Mouse (Mus musculus): Measurements from ENCODE around the gene Atp1b1. TPM values are rescaled to one million over a fixed set of nuclear protein-coding genes. Genes with fewer than 3 reads are reported as not detected.

Atp1b1 gene
- total and polyA plus RNA-seq, 3 experiments, result 0.23 to 0.43 TPM; not detected in 1

DNA sequence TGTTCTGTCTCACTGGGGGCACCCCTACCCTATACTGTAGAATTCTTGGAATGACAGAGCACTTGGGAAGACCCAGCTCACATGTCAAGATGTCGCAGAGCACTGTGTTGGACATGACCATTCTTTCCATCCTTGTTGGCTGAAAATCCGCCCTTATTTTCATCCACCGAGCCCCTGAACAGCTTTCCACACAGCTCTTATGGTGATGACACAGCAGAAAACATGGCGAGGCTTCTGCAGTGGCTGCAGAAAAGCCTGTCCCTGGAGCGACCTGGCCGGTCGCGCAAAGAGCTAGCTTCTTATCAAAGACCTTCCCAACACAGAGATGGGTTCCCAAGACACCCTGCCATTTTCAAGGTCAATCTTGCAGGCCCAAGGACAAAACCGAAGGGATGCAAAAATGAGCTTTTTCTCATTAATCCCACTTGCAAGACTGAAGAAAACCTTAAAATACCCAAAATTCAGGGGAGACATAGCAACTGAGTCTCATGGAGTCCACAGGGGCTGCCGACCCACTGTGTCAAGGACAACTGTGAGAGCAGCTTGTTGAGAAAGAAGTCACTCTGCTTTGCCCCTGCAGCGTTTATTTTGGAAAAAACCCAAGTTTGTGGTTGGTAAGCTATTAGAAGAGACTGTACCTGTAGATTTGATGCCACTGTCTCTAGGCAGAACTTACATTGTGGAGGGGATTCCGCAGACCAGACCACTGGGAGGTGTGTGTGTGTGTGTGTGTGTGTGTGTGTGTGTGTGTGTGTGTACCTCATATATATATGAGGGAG, 1.2 kb upstream of the Atp1b1 start:
- no peak for TF ChIP-seq POLR2AphosphoS2 (IDR thresholded peaks at IDR 0.05; ENCODE audit: low read length)
- TF ChIP-seq CHD1 (IDR thresholded peaks at IDR 0.05; ENCODE audit: low read depth, low read length), result no peak
- no peak for TF ChIP-seq CTCF (IDR thresholded peaks at IDR 0.05 in 2 of 3, conservative IDR thresholded peaks at IDR 0.05 in 1 of 3; ENCODE audit: control insufficient read depth in 1 of 3, insufficient read depth in 1 of 3, low read depth in 2 of 3, low read length in 3 of 3, poor library complexity in 1 of 3, severe bottlenecking in 1 of 3)
- no peak for TF ChIP-seq ZMIZ1 (IDR thresholded peaks at IDR 0.05; ENCODE audit: low read depth, low read length)
- TF ChIP-seq POLR2AphosphoS5 (IDR thresholded peaks at IDR 0.05; ENCODE audit: borderline replicate concordance, low read depth, low read length), result no peak
- TF ChIP-seq NELFE (IDR thresholded peaks at IDR 0.05; ENCODE audit: low read depth, low read length), result no peak
- no peak for TF ChIP-seq SIN3A (IDR thresholded peaks at IDR 0.05; ENCODE audit: low read length)
- TF ChIP-seq ZC3H11A (IDR thresholded peaks at IDR 0.05; ENCODE audit: low read depth, low read length), result no peak
- TF ChIP-seq KAT2A (conservative IDR thresholded peaks at IDR 0.05; ENCODE audit: low read depth, low read length), result no peak
- TF ChIP-seq SMC3 (IDR thresholded peaks at IDR 0.05; ENCODE audit: low read depth, low read length), result no peak
- no peak for TF ChIP-seq GABPA (IDR thresholded peaks at IDR 0.05; ENCODE audit: low read depth, low read length)
- TF ChIP-seq RAD21 (IDR thresholded peaks at IDR 0.05; ENCODE audit: low read depth, low read length), result no peak
- no peak for TF ChIP-seq UBTF (IDR thresholded peaks at IDR 0.05; ENCODE audit: borderline replicate concordance, insufficient read depth, low read depth, low read length)
- no peak for TF ChIP-seq BHLHE40 (IDR thresholded peaks at IDR 0.05; ENCODE audit: borderline replicate concordance, low read depth, low read length)
- TF ChIP-seq MAX (IDR thresholded peaks at IDR 0.05; ENCODE audit: low read length), result no peak
- TF ChIP-seq ELF1 (IDR thresholded peaks at IDR 0.05; ENCODE audit: low read depth, low read length), result no peak
- TF ChIP-seq E2F4 (IDR thresholded peaks at IDR 0.05; ENCODE audit: borderline replicate concordance, low read depth, low read length), result no peak
- no peak overlapping the region for H3K9ac ChIP-seq (ENCODE audit: control insufficient read depth, low read depth, low read length, poor library complexity, severe bottlenecking)
- DNase-seq (ENCODE audit: low read depth, low spot score), result no peak
- H3K4me3 ChIP-seq (ENCODE audit: control insufficient read depth in 1 of 2, insufficient read depth in 1 of 2, low read depth in 2 of 2, low read length in 2 of 2), result no peak overlapping the region
- H3K27me3 ChIP-seq (ENCODE audit: control insufficient read depth in 1 of 2, insufficient read depth in 2 of 2, low read length in 2 of 2), result no peaks in the 10 kb centered on the region
- H3K27ac ChIP-seq (ENCODE audit: control insufficient read depth, low read depth, low read length), result no peak overlapping the region
- no peaks in the 10 kb centered on the region for H3K36me3 ChIP-seq (ENCODE audit: control insufficient read depth in 1 of 2, insufficient read depth in 2 of 2, low read length in 2 of 2)
- no peaks in the 10 kb centered on the region for H3K79me2 ChIP-seq (ENCODE audit: control insufficient read depth, insufficient read depth, low read length, poor library complexity)
- H3K4me1 ChIP-seq (ENCODE audit: control insufficient read depth in 1 of 2, insufficient read depth in 2 of 2, low read length in 2 of 2), result no peaks in the 10 kb centered on the region
- no peaks in the 10 kb centered on the region for H3K9me3 ChIP-seq (replicated peaks; ENCODE audit: insufficient read depth, low read length)

DNA sequence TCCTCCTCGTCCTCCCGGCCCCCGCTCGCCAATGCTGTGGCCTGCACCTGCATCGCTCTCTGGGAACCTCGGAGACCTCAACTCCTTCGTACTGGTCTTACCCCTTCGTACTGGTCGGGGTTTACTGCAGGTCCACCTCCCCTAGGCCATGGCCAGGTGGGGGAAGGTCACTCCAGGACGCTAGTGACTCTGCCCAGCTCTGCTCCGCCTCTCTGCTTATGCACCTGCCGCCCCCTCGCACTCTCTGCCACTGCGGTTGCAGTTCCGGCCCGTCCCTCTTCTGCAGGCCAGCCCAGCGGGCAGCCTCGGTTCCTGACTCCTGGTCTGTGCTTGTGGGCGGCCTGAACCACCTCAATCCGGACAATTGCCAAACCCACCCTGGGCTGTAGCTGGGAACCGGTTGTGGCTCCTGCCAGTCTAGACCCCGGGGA, 481 bp upstream of the Atp1b1 start:
- no peak overlapping the region for H3K4me3 ChIP-seq (ENCODE audit: control insufficient read depth in 1 of 2, insufficient read depth in 1 of 2, low read depth in 2 of 2, low read length in 2 of 2)
- no peaks in the 10 kb centered on the region for H3K79me2 ChIP-seq (ENCODE audit: control insufficient read depth, insufficient read depth, low read length, poor library complexity)
- no peak overlapping the region for H3K27ac ChIP-seq (ENCODE audit: control insufficient read depth, low read depth, low read length)
- H3K4me1 ChIP-seq (ENCODE audit: control insufficient read depth in 1 of 2, insufficient read depth in 2 of 2, low read length in 2 of 2), result no peaks in the 10 kb centered on the region
- TF ChIP-seq MYB (IDR thresholded peaks at IDR 0.05; ENCODE audit: low read depth, low read length) (no peak), USF1 (IDR thresholded peaks at IDR 0.05; ENCODE audit: low read depth, low read length) (no peak), MAFK (IDR thresholded peaks at IDR 0.05; ENCODE audit: borderline replicate concordance, low read depth, low read length) (no peak), E2F4 (IDR thresholded peaks at IDR 0.05; ENCODE audit: borderline replicate concordance, low read depth, low read length) (no peak), POLR2AphosphoS2 (IDR thresholded peaks at IDR 0.05; ENCODE audit: low read length) (no peak), USF2 (IDR thresholded peaks at IDR 0.05; ENCODE audit: borderline replicate concordance in 1 of 2, insufficient read depth in 1 of 2, low read depth in 1 of 2, low read length in 2 of 2) (no peak), ZMIZ1 (IDR thresholded peaks at IDR 0.05; ENCODE audit: low read depth, low read length) (no peak)
- DNase-seq (ENCODE audit: low read depth, low spot score), result no peak
- H3K36me3 ChIP-seq (ENCODE audit: control insufficient read depth in 1 of 2, insufficient read depth in 2 of 2, low read length in 2 of 2), result no peaks in the 10 kb centered on the region
- no peaks in the 10 kb centered on the region for H3K27me3 ChIP-seq (ENCODE audit: control insufficient read depth in 1 of 2, insufficient read depth in 2 of 2, low read length in 2 of 2)
- no peaks in the 10 kb centered on the region for H3K9me3 ChIP-seq (replicated peaks; ENCODE audit: insufficient read depth, low read length)
- no peak overlapping the region for H3K9ac ChIP-seq (ENCODE audit: control insufficient read depth, low read depth, low read length, poor library complexity, severe bottlenecking)

Measured in MEL (cell line).